Mouse (Mus musculus) right cerebral cortex, postnatal 10 days (tissue): ENCODE data around the gene Fance.
"Not testable (repeated sequence)": the region's sequence is repeated elsewhere in the genome, so short reads cannot be mapped to it uniquely, and the experiment has no call there.

Experiments
- DNase-seq, 2 experiments: peaks; one replicate each; pipeline ENCODE4 v3.0.0; 2021; ENCODE audit warnings: low spot score in 2 of 2

Fance gene

DNA sequence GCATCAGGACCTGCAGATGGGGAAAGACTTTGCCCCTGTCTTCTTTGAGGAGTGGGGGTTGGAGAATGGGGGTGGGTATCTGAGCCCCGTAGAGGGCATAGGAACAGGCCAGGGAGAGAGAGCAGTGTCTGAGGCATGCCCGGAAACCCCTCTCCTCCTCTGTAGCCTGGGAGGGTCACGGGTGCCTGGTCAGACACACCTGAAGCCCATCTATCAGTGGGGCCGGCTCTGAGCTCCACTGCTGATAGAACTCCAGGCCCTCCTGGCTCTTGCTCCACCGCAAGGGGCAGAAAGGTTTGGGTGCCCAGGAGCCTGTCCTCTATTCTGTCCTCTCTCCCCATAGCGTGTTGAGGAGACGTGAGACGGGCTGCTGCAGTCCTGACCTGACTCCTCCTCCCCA lies 12.4 kb downstream of the Fance start:
- DNase-seq: no peak

- DNase-seq: no peak
Measured at GRCm38 (mm10) chr17:28326951-28327350, 13.6 kb downstream of the Fance start.

DNA sequence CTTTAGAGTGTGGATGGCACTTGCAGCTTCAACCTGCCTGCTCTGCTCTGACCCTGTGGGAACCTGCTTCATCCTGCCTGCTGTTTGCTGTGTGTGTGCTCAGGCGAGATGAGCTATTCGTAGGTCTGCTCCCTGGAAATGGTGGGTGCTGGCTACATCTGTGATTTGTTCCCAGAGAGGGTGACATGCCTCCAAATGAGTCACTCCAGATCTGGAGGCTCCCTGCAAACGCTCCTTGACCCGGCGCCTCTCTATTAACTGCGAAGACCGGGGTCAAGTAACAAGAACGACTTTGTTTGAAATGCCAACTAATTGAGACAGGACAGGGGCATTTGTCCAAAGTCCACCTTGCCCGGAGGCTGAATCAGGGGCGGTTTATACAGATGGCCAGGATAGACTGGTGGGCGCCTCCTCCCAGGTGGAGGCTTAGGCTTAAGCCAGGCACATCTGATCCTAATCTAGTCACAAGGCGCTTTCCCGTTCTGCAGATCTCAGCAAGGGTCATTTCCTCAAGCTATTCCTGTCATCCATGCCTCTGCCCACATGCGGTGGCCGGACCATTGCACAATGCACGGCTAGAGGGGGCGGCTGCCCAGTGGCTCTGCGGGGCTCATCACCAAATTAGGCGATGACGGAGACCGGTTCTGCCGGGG lies 14.5 kb downstream of the Fance start:
- DNase-seq: no peak

DNA sequence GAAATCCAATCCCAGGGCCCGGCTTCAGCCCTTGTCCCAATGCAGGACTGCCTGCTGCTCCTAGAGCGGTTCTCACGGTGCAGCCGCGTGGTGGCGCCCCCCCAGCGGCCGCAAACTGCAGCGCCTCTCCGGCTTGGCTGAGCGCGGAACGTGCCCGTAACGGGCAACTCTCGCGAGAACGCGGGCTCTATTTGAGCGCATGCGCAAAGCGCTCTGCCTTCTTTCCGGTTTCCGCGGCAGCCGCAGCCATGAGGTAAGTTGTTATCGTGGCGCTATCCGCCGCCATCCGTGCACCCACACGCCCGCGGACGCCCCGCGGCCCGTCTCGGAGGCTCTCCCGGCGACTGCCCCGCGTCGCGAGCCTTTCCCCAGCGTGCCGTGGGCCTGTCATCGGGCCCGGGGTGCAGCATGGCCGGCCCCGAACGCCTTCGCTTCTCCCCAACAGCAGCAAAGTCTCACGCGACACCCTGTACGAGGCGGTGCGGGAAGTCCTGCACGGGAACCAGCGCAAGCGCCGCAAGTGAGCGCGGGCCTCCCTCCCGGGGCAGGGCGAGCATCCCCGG lies 15.1 kb downstream of the Fance start, which contains the start of gene Rpl10a:
Gene Rpl10a (plus strand): TSS at position 106 of the 563 bp plus-strand sequence.
- DNase-seq: peak; percentile 96 to 99

DNA sequence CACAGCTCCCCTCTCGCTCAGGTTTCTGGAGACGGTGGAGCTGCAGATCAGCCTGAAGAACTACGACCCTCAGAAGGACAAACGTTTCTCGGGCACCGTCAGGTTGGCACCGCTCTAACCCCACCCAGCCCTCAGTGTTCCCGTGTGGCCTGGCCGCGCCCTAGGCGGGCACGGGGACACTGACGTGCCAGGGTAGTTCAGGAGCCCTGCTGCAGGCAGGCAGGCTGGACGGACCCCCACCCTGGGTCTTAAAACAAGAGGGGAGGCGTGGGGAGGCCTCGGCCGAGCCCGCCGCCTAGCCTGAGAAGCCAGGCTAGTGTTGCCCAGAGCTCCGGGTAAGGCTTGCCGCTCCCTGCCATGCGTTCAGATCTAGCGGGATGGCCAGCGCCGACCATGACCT lies 15.6 kb downstream of the Fance start:
- no peak for DNase-seq

DNA sequence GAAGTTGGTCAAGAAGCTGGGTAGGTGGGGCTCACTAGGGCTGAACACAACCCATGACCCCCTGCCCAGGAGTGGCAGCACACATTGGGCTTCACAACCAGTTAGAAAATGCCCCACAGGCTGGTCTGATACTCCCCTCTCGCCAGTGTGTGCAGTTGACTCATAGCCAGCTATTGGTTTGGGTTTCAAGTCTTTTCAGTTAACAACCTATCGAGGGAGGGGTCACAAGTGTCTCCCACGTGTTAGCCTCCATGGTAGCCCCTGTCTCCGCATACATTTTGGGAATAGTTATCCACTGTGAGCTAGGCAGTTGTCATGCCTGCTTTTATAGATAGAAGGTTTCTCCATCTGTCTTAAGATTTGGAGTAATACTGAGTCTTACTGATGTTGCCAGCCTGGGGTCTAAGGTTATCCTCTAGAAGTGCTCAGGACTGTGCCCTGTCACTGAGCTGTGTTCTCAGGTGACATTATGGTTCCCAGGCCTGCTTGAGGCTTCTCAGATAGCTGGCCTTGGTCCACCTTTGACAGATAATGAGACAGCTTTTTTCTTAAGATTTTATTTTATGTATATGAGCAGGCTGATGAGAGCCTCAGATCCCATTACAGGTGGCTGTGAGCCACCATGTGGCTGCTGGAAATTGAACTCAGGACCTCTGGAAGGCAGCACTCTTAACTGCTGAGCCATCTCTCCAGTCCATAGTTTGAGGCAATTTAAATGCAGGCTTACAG lies 16.3 kb downstream of the Fance start:
- DNase-seq: no peak

DNA sequence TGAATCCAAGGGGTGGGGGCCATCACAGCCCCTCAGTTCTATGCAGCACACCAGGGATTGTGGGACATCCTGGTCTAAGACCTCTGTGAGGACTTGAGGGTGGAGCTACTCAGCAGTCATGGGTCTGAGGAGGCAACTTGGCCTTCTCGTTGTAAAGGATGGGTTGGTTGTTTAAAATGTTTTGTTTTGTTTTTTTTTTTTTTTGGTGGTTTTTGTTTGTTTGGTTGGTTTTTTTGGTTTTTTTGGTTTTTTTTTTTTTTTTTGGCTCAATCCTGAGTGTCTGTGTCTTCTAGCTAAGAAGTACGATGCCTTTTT lies 16.9 kb downstream of the Fance start:
- DNase-seq: no peak

- not testable (repeated sequence) for DNase-seq
Measured at GRCm38 (mm10) chr17:28330590-28330989, 17.3 kb downstream of the Fance start.

GRCm38 (mm10) chr17:28331241-28332112 lies 18.2 kb downstream of the Fance start:
- DNase-seq: no peak

DNA sequence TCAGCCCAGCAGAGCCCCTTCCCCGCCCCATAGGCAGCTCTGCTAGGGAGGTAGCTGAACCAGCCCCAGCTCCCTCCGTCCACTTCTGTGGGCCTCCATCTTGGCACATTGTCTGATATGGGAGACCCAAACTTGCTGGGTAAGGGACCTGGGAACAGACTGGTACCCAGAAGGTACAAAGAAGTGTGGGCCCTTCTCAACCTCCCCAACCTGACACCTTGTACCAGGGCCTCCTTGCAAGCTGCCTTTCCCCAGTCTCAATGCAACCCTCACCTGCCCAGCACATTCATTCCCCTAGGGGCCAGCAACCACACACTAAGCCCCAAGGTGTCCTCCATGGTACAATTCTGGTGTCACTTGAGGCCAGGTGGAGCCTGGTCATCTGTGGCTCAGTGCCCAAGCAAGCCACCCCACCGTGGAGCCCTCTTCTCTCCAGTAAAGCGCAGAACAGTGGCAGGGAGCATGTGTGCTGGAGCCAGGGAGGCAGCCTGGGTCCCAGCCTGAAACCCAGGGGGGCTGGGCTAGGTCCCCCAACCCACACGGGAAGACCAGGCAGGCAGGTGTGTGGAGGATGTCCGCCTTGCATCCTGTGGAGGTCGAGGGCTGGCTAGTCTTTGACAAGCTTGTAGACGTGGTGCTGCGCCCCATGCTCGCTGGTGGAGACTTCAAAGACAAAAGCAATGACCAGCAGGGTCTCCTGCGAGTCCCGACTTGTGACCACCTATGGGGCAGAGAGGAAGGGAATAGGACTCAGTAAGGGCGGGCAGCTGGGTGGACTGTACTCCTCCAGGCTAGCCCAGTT lies 19.0 kb downstream of the Fance start:
- no peak for DNase-seq

DNA sequence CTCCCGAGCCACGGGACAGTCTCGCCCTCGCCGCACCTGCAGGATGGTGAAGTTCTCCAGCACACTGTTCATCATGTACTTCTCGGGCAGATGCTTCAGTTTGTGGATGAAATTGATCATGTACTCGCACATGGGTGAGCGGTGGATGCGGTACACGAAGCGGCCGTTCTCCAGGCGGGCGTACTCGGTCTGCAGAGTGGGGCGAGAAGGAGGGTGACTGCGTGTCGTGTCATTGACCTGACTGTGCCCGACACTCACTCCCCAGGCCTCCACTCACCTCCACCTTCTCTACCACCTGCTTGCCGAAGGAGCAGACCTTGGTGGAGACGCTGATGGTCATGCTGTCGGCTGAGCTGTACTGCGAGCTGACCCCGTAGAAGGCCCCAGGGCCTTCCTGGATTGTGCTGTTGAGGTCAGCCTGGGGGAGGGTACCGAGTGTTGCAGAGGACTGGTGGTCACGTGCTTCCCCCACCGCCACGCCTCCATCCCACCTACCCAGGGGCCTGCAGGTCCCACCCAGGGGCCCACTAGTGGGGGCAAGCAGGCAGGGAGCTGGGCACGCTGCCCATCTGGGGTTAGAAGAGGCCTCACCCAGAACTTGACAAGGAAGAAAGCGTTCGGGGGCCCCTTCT lies 19.7 kb downstream of the Fance start:
- no peak for DNase-seq

- DNase-seq: no peak
Measured at GRCm38 (mm10) chr17:28335267-28335666, 21.9 kb downstream of the Fance start.

DNA sequence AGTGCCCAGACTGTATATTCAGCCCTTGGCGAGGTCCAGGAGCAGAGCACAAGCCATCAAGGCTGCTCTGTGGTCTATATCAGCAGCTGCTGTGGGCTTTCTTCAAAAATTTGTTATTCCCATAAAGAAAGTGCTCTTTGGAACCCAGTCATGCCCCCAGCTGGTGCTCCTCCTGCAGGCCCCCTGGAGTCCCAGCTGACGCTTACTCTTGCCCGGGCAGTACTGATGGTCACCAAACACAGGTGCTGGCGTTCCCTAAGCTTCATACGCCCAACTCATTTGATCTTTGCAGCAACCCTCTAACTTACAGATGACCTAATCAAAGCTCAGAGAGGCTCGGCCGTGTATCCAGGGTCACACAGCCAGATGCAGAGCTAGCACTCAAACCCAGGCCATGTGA lies 24.2 kb downstream of the Fance start:
- DNase-seq: no peak

DNA sequence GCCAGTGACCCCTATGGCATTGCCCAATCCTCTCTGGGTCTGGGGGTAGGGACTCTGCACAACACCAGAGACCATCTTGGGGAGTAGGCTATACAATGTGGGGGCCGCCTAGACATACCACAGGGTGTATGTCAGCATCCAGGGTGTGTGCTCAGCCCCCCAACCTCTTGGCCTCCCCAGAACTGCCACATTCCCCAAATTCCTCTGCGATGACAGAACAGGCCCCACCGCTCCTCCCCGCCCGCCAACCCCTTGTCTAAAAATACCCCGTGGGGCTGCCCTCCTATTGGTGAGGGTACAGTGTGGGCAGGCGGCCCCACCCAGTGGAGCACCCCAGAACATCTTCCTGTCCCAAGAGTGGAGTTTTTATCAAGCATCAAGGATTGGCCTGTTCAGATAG lies 27.3 kb downstream of the Fance start:
- no peak for DNase-seq

DNA sequence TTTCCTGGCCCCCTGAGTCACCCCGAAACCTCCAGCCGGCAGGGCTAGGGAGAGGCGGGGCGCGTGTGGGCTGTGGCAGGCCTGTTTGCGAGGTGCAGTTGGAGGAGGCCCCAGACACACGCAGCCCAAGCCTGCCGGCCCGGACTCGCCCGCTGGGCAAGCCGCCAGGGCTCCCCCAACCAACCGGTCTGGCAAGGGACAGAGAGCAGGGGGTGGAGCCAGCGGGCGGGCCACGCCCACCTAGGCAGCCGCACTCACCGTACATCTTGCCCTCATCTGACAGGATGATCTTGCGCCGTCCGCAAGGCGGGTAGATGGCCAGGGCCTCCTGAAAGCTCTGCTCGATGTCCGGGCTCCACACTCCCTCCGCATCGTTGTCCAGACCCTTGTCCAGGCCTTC lies 27.8 kb downstream of the Fance start:
- peak; percentile 85 to 86 for DNase-seq

DNA sequence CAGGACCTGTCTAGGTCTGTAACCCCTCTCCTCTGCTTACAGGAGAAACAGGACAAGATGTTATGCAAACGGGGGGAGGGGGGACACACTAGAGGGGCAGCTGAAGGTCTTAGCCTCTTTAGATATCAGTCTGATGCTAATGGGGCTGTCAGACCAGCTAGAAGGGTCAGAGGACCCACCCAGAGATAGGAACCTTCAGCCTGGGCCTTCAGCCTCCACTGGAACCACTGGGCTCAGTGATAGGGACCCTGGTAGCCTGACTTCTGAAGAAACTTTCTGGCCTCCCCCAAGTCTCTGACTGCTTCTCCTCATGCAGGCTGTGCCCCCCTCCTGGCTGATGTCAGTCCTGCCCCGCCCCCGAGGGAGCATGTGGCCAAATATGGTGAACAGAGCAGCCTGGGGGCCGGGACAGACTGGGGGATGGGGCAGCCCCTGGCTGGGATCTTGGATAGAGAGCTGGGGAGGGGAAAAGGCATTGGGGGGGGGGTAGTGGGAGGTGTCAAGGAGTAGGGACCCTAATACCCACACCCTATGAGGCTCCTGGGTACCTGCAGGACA lies 30.8 kb downstream of the Fance start:
- no peak for DNase-seq

DNA sequence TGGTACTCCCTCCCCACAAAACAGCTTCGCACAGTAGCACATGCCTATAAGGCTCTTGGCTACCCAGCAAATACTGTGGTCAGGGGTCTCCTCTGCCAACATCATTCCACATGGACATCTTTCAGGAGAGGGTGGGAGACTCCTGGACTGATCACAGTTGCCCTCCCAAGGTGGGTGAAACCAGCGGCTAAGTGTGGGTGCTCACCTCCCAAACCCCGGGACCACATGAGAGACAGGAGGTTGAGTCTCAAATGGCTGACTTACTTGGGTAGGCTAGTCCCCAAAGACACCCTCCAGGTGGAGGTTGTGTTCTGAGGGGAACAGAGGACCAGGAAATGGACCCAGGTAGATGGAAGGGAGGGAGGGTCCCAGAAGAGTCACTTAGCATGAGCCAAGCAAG lies 31.4 kb downstream of the Fance start:
- no peak for DNase-seq

GRCm38 (mm10) chr17:28345271-28345721 lies 32.0 kb downstream of the Fance start:
- DNase-seq: no peak

- no peak for DNase-seq
Measured at GRCm38 (mm10) chr17:28345882-28346281, 32.6 kb downstream of the Fance start.

DNA sequence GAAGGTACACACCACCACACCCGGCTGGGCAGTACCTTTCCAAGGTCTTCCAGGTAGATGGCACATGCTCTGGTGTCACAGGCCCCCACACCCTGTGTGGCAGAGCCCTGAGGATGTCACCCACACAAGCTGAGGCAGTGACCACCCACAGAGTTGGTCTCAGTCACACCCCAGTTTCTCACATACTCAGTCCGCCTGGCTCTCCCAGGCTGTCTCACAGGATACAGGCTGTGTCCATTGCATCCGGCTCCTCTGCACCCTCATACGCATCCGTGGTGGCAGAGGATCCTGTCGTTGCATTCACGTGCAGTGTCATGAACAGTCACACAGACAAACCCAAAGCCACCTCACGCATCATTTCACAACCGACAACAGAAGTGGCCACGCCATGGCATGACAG lies 34.0 kb downstream of the Fance start:
- DNase-seq: no peak

DNA sequence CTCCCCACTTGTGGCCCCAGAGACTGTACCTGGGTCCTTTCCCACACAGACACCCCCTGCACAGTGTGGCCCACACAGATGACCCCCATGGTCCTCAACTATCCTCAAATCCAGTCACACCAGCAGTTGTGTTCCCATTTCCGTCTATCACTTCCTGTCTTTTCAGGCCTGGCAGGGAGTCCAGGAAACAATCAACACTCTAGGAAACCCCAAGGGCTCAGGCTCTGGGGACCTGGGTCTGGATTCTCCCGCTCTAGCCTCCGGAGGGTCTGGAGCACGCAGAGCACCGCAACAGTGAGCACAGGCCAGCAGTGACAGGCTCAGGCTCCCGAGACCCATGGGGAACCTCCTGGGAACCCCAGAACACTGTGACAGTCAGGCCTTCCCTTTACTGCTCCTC lies 34.9 kb downstream of the Fance start:
- no peak for DNase-seq
